Mouse (Mus musculus): ENCODE data around the gene Olfr911-ps1. TPM values are rescaled to one million over a fixed set of nuclear protein-coding genes. Genes with fewer than 3 reads are reported as not detected.

Gene Olfr911-ps1
- polyA plus RNA-seq (2014; fragmentation: Nextera tagmentation; extraction: Ambion mirVana) = not detected in 2 replicates

- WGBS = 68% methylated on average over 1 of the region's 1 CpGs
These were observed at the start of gene Olfr911-ps1 for GRCm38 (mm10) chr9:38521280-38521679. TSS of gene Olfr911-ps1 (plus strand) at chr9:38521580.

GRCm38 (mm10) chr9:38486785-38487184 is 34.6 kb upstream of the Olfr911-ps1 start, which contains the start of gene Olfr906:
TSS of gene Olfr906 (plus strand) at chr9:38487085.
- ATAC-seq (replicated peaks; ENCODE audit: low FRiP score) = no peak
- no peak within 1 kb of the TSS for H3K9ac ChIP-seq (ENCODE audit: low read depth, low read length)
- H3K36me3 ChIP-seq (ENCODE audit: control insufficient read depth, insufficient read depth, low read length) = no peaks in the 10 kb centered on the region
- H3K4me1 ChIP-seq (replicated peaks; ENCODE audit: control insufficient read depth, insufficient read depth, low read length) = no peaks in the 10 kb centered on the region
- H3K4me3 ChIP-seq (ENCODE audit: low read depth, low read length) = no peak within 1 kb of the TSS
- no peak within 1 kb of the TSS for H3K4me2 ChIP-seq
- WGBS = 78% methylated on average over 3 of the region's 3 CpGs
- H3K9me3 ChIP-seq (ENCODE audit: control insufficient read depth, low read length) = no peaks in the 10 kb centered on the region
- DNase-seq (ENCODE audit: low spot score) = no peak
- no peaks in the 10 kb centered on the region for H3K27me3 ChIP-seq (replicated peaks; ENCODE audit: control insufficient read depth, insufficient read depth, low read length)
- no peak within 1 kb of the TSS for H3K27ac ChIP-seq (ENCODE audit: low read depth, low read length)

More at GRCm38 (mm10) chr9:38521280-38521679, at the start of gene Olfr911-ps1:
- ATAC-seq (replicated peaks; ENCODE audit: low FRiP score) = no peak
- H3K9me3 ChIP-seq (ENCODE audit: control insufficient read depth, low read length) = no peaks in the 10 kb centered on the region
- H3K4me1 ChIP-seq (replicated peaks; ENCODE audit: control insufficient read depth, insufficient read depth, low read length) = no peaks in the 10 kb centered on the region
- H3K27me3 ChIP-seq (replicated peaks; ENCODE audit: control insufficient read depth, insufficient read depth, low read length) = no peaks in the 10 kb centered on the region
- H3K4me3 ChIP-seq (ENCODE audit: low read depth, low read length) = no peak within 1 kb of the TSS
- H3K36me3 ChIP-seq (ENCODE audit: control insufficient read depth, insufficient read depth, low read length) = no peaks in the 10 kb centered on the region
- no peak within 1 kb of the TSS for H3K27ac ChIP-seq (ENCODE audit: low read depth, low read length)
- no peak for DNase-seq (ENCODE audit: low spot score)
- H3K4me2 ChIP-seq = no peak within 1 kb of the TSS
- H3K9ac ChIP-seq (ENCODE audit: low read depth, low read length) = no peak within 1 kb of the TSS

GRCm38 (mm10) chr9:38495501-38495900 is 25.9 kb upstream of the Olfr911-ps1 start, which contains the start of gene Olfr907:
TSS of gene Olfr907 (plus strand) at chr9:38495801.
- H3K4me2 ChIP-seq = no peak within 1 kb of the TSS
- 75% methylated on average over 2 of the region's 2 CpGs for WGBS
- no peak within 1 kb of the TSS for H3K9ac ChIP-seq (ENCODE audit: low read depth, low read length)
- H3K27ac ChIP-seq (ENCODE audit: low read depth, low read length) = no peak within 1 kb of the TSS
- no peak for DNase-seq (ENCODE audit: low spot score)
- no peak within 1 kb of the TSS for H3K4me3 ChIP-seq (ENCODE audit: low read depth, low read length)
- no peaks in the 10 kb centered on the region for H3K4me1 ChIP-seq (replicated peaks; ENCODE audit: control insufficient read depth, insufficient read depth, low read length)
- H3K27me3 ChIP-seq (replicated peaks; ENCODE audit: control insufficient read depth, insufficient read depth, low read length) = no peaks in the 10 kb centered on the region
- no peaks in the 10 kb centered on the region for H3K36me3 ChIP-seq (ENCODE audit: control insufficient read depth, insufficient read depth, low read length)
- ATAC-seq (replicated peaks; ENCODE audit: low FRiP score) = no peak
- no peaks in the 10 kb centered on the region for H3K9me3 ChIP-seq (ENCODE audit: control insufficient read depth, low read length)

DNA sequence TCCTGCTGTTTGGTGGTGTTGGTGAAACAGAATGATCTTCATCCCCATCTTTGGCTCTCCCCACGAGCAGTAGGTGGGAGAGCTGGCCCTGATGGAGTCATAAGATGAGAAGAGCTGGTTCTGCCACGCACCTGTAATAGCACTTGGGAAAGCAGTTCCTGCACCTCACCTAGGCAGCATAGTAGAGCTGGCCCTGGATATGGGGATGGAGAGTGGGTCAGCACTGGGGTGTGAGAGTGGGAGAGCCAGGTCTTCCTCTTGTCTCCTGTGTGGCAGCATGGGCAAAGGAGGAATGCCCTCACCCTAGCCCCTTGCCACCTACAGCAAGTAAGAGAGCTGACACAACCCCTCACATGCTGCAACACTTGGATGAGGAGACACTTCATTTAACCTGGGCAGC is 9.0 kb upstream of the Olfr911-ps1 start:
- Histone ChIP-seq H3K4me3 (ENCODE audit: low read depth, low read length) (no peak overlapping the region), H3K9ac (ENCODE audit: low read depth, low read length) (no peak overlapping the region), H3K27ac (ENCODE audit: low read depth, low read length) (no peak overlapping the region), H3K4me1 (replicated peaks; ENCODE audit: control insufficient read depth, insufficient read depth, low read length) (no peaks in the 10 kb centered on the region), H3K36me3 (ENCODE audit: control insufficient read depth, insufficient read depth, low read length) (no peaks in the 10 kb centered on the region), H3K9me3 (ENCODE audit: control insufficient read depth, low read length) (no peaks in the 10 kb centered on the region), H3K4me2 (no peak overlapping the region), H3K27me3 (replicated peaks; ENCODE audit: control insufficient read depth, insufficient read depth, low read length) (no peaks in the 10 kb centered on the region)
- ATAC-seq (replicated peaks; ENCODE audit: low FRiP score) (no peak), DNase-seq (ENCODE audit: low spot score) (no peak)
- 53% methylated on average over 2 of the region's 2 CpGs for WGBS

DNA sequence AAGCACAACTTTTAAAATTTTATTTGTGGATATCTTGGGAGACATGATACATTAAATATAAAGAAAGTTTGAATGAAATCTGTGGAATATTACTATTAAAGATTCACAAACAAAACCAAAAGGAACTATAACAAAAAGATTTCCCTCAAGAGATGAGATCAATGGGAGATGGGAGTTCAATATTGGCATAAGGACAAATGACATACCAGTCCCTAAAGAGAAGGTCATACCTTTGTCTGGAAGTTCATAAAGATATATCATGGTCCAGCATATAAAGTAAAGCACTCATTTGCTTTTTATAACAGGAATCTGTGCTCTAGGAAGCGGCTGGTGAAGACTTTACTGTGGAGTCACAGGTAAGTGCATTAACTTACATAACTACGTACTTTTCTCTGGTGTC is 16.2 kb downstream of the Olfr911-ps1 start, which contains the start of gene Olfr910:
Olfr910 (plus strand) TSS at position 301 of the 400 bp plus-strand sequence.
- WGBS = 87% methylated on average over 2 of the region's 2 CpGs
- Histone ChIP-seq H3K27me3 (replicated peaks; ENCODE audit: control insufficient read depth, insufficient read depth, low read length) (no peaks in the 10 kb centered on the region), H3K4me1 (replicated peaks; ENCODE audit: control insufficient read depth, insufficient read depth, low read length) (no peaks in the 10 kb centered on the region), H3K4me2 (no peak within 1 kb of the TSS), H3K9me3 (ENCODE audit: control insufficient read depth, low read length) (no peaks in the 10 kb centered on the region), H3K9ac (ENCODE audit: low read depth, low read length) (no peak within 1 kb of the TSS), H3K4me3 (ENCODE audit: low read depth, low read length) (no peak within 1 kb of the TSS), H3K36me3 (ENCODE audit: control insufficient read depth, insufficient read depth, low read length) (no peaks in the 10 kb centered on the region), H3K27ac (ENCODE audit: low read depth, low read length) (no peak within 1 kb of the TSS)
- DNase-seq (ENCODE audit: low spot score) (no peak), ATAC-seq (replicated peaks; ENCODE audit: low FRiP score) (no peak)

Other genes starting within 250 kb of the Olfr911-ps1 start
- not detected in 2 replicates for gene Olfr896-ps1, start 230.5 kb upstream of the Olfr911-ps1 start, polyA plus RNA-seq (2014; fragmentation: Nextera tagmentation; extraction: Ambion mirVana)
- gene Olfr25, start 192.5 kb upstream of the Olfr911-ps1 start, polyA plus RNA-seq (2014; fragmentation: Nextera tagmentation; extraction: Ambion mirVana) = not detected in 2 replicates
- not detected in 2 replicates for gene Olfr898, start 173.2 kb upstream of the Olfr911-ps1 start, polyA plus RNA-seq (2014; fragmentation: Nextera tagmentation; extraction: Ambion mirVana)
- not detected in 2 replicates for gene Olfr250, start 154.7 kb upstream of the Olfr911-ps1 start, polyA plus RNA-seq (2014; fragmentation: Nextera tagmentation; extraction: Ambion mirVana)
- gene Olfr251, start 144.5 kb upstream of the Olfr911-ps1 start, polyA plus RNA-seq (2014; fragmentation: Nextera tagmentation; extraction: Ambion mirVana) = not detected in 2 replicates
- gene Olfr147, start 119.9 kb upstream of the Olfr911-ps1 start, polyA plus RNA-seq (2014; fragmentation: Nextera tagmentation; extraction: Ambion mirVana) = not detected in 2 replicates
- not detected in 2 replicates for gene Olfr901, start 92.1 kb upstream of the Olfr911-ps1 start, polyA plus RNA-seq (2014; fragmentation: Nextera tagmentation; extraction: Ambion mirVana)
- not detected in 2 replicates for gene Olfr902, start 73.9 kb upstream of the Olfr911-ps1 start, polyA plus RNA-seq (2014; fragmentation: Nextera tagmentation; extraction: Ambion mirVana)
- not detected in 2 replicates for gene Olfr904, start 58.4 kb upstream of the Olfr911-ps1 start, polyA plus RNA-seq (2014; fragmentation: Nextera tagmentation; extraction: Ambion mirVana)
- not detected in 2 replicates for gene Olfr905, start 50.5 kb upstream of the Olfr911-ps1 start, polyA plus RNA-seq (2014; fragmentation: Nextera tagmentation; extraction: Ambion mirVana)
- not detected in 2 replicates for gene Olfr906, start 34.5 kb upstream of the Olfr911-ps1 start, polyA plus RNA-seq (2014; fragmentation: Nextera tagmentation; extraction: Ambion mirVana)
- not detected in 2 replicates for gene Olfr907, start 25.8 kb upstream of the Olfr911-ps1 start, polyA plus RNA-seq (2014; fragmentation: Nextera tagmentation; extraction: Ambion mirVana)
- not detected in 2 replicates for gene Olfr910, start 16.3 kb downstream of the Olfr911-ps1 start, polyA plus RNA-seq (2014; fragmentation: Nextera tagmentation; extraction: Ambion mirVana)
- gene Olfr912, start 58.6 kb downstream of the Olfr911-ps1 start, polyA plus RNA-seq (2014; fragmentation: Nextera tagmentation; extraction: Ambion mirVana) = not detected in 2 replicates
- gene Olfr913, start 71.2 kb downstream of the Olfr911-ps1 start, polyA plus RNA-seq (2014; fragmentation: Nextera tagmentation; extraction: Ambion mirVana) = not detected in 2 replicates
- not detected in 2 replicates for gene Olfr914, start 83.5 kb downstream of the Olfr911-ps1 start, polyA plus RNA-seq (2014; fragmentation: Nextera tagmentation; extraction: Ambion mirVana)
- not detected in 2 replicates for gene Olfr916, start 138.3 kb downstream of the Olfr911-ps1 start, polyA plus RNA-seq (2014; fragmentation: Nextera tagmentation; extraction: Ambion mirVana)
- not detected in 2 replicates for gene Olfr917, start 144.3 kb downstream of the Olfr911-ps1 start, polyA plus RNA-seq (2014; fragmentation: Nextera tagmentation; extraction: Ambion mirVana)
- gene Olfr918, start 153.0 kb downstream of the Olfr911-ps1 start, polyA plus RNA-seq (2014; fragmentation: Nextera tagmentation; extraction: Ambion mirVana) = not detected in 2 replicates
- not detected in 2 replicates for gene Olfr919, start 182.1 kb downstream of the Olfr911-ps1 start, polyA plus RNA-seq (2014; fragmentation: Nextera tagmentation; extraction: Ambion mirVana)
- gene Vwa5a, start 196.7 kb downstream of the Olfr911-ps1 start, polyA plus RNA-seq (2014; fragmentation: Nextera tagmentation; extraction: Ambion mirVana) = 11.1 and 11.4 TPM in 2 replicates
- not detected in 2 replicates for gene Olfr920, start 230.7 kb downstream of the Olfr911-ps1 start, polyA plus RNA-seq (2014; fragmentation: Nextera tagmentation; extraction: Ambion mirVana)

All from liver, embryonic 11.5 days (tissue).